Mouse (Mus musculus) heart, adult 2 months (tissue): ENCODE data around the gene Otop1. TPM values are rescaled to one million over a fixed set of nuclear protein-coding genes. Genes with fewer than 3 reads are reported as not detected.

ENCODE experiments used
- DNase-seq, 2 experiments: peaks; one replicate each; pipeline ENCODE4 v3.0.0; 2021
- H3K27ac ChIP-seq: fragments of 200-600 bp; 2 replicates; pipeline ENCODE4 v1.8.1; 2022
- H3K27me3 ChIP-seq: fragments of 200-500 bp; 2 replicates; pipeline ENCODE4 v1.6.1; 2012; ENCODE audit warnings: mild to moderate bottlenecking, low read length, inconsistent platforms, mixed read lengths; ENCODE audit not compliant: control insufficient read depth, insufficient read depth
- H3K36me3 ChIP-seq: fragments of 200-500 bp; 2 replicates; pipeline ENCODE4 v1.6.1; 2012; ENCODE audit warnings: low read length, inconsistent platforms; ENCODE audit not compliant: control insufficient read depth, insufficient read depth
- H3K4me1 ChIP-seq: fragments of 200-500 bp; 2 replicates; pipeline ENCODE4 v1.6.1; 2011; ENCODE audit warnings: low read length; ENCODE audit not compliant: control insufficient read depth, insufficient read depth
- H3K4me3 ChIP-seq: fragments of 200-600 bp; 2 replicates; pipeline ENCODE4 v1.8.1; 2022
- H3K79me2 ChIP-seq: fragments of 200-500 bp; replicated peaks from 2 replicates; pipeline ENCODE4 v1.6.1; 2012; ENCODE audit warnings: mild to moderate bottlenecking, inconsistent platforms, low read length, moderate library complexity, mixed read lengths; ENCODE audit not compliant: control insufficient read depth, insufficient read depth
- H3K9ac ChIP-seq: fragments of 200-500 bp; 2 replicates; pipeline ENCODE4 v1.6.1; 2012; ENCODE audit warnings: low read depth, mild to moderate bottlenecking, control low read depth, inconsistent platforms, low read length, mixed read lengths
- CTCF ChIP-seq: fragments of 200-600 bp; IDR thresholded peaks from 2 replicates; pipeline ENCODE4 v1.8.1; 2022; ENCODE audit warnings: antibody characterized with exemption, mild to moderate bottlenecking, moderate library complexity
- EP300 ChIP-seq: fragments of 200-500 bp; IDR thresholded peaks from 2 replicates; pipeline ENCODE4 v1.6.1; 2011; ENCODE audit warnings: low read depth, low read length, control low read depth; ENCODE audit not compliant: insufficient read depth
- POLR2A ChIP-seq: fragments of 200-500 bp; IDR thresholded peaks from 2 replicates; pipeline ENCODE4 v1.6.1; 2011; ENCODE audit warnings: mild to moderate bottlenecking, low read depth, low read length, control low read depth; ENCODE audit not compliant: insufficient read depth
- WGBS: fragments of 180-500 bp; shearing (Covaris S2); methylation state at CpG from one replicate; pipeline ENCODE4 v1.1.7; 2018; 5-methylcytosine and 5-hydroxymethylcytosine counted together
- intact Hi-C: fragments of 180-260 bp; cut with DNase I; formaldehyde crosslinking; loops from one replicate; pipeline ENCODE4 v1.15.1; 2025
- polyA plus RNA-seq: library from polyadenylated mRNA; depleted of rRNA; stranded (reverse); fragments of >200 nt; gene quantifications from 2 replicates; pipeline ENCODE4 v1.2.3, GENCODE M21; 2012; rRNA removed
- total RNA-seq, 2 experiments: library from RNA; stranded (reverse); gene quantifications; 2 replicates each; pipeline ENCODE4 v1.2.3; 2021

Otop1 gene
- total and polyA plus RNA-seq, 3 experiments = 0.57 to 4.3 (median 0.82) TPM

DNA sequence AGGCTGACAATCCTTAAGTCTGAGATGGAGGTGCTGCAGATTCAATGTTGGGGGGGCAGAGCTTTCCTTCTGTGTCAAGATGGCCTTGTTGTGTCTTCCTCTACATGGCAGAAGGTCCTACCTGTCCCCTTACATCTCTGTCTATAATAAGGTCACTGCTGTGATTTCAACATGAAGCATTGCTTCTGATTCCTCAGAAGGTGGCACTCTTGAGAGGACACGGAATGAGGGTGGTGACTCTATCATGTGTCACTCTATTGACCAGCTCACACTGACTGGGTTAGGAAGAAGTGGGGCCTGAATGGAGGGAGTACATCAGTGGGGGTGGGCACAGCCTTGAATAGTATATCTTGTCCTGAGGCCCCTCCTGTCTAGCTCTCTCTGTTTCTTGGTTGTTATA lies 58.8 kb downstream of the Otop1 start:
- Histone ChIP-seq H3K27ac (no peak overlapping the region), H3K4me3 (no peak overlapping the region), H3K36me3 (no peaks in the 10 kb centered on the region), H3K9ac (no peak overlapping the region), H3K79me2 (no peaks in the 10 kb centered on the region), H3K27me3 (no peaks in the 10 kb centered on the region), H3K4me1 (no peaks in the 10 kb centered on the region)
- TF ChIP-seq CTCF = peak; percentile 41
- TF ChIP-seq POLR2A = no peak
- no peak for DNase-seq
- 29% methylated on average over 1 of the region's 1 CpGs for WGBS
- intact Hi-C loops = no loop called here

DNA sequence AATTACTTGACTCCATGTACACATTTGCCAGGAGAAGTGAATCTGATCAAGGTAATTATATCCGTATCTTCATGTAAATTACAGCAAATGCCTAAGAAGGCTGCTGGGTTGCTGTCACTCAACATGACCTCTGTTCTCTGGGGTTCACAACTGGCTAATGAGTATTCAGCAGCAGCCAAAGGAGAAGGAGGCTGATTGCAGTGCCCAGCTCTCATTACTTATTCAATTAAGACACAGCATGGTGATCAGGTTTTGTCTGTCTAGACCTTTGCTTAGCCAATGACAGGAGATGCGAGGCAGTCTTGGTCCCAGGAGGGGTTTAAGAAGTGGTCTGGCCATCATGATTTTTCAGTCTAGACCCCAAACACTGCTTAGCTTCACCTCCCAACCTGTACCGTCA lies 67.3 kb downstream of the Otop1 start:
- no peaks in the 10 kb centered on the region for H3K36me3 ChIP-seq
- H3K4me1 ChIP-seq = no peaks in the 10 kb centered on the region
- no peak for DNase-seq
- no peaks in the 10 kb centered on the region for H3K27me3 ChIP-seq
- intact Hi-C loops = no loop called here
- no peak for TF ChIP-seq EP300
- no peak for TF ChIP-seq POLR2A
- no peak for TF ChIP-seq CTCF
- no peaks in the 10 kb centered on the region for H3K79me2 ChIP-seq
- H3K27ac ChIP-seq = no peak overlapping the region
- H3K4me3 ChIP-seq = no peak overlapping the region
- H3K9ac ChIP-seq = no peak overlapping the region
- WGBS = 77% methylated on average over 3 of the region's 3 CpGs

DNA sequence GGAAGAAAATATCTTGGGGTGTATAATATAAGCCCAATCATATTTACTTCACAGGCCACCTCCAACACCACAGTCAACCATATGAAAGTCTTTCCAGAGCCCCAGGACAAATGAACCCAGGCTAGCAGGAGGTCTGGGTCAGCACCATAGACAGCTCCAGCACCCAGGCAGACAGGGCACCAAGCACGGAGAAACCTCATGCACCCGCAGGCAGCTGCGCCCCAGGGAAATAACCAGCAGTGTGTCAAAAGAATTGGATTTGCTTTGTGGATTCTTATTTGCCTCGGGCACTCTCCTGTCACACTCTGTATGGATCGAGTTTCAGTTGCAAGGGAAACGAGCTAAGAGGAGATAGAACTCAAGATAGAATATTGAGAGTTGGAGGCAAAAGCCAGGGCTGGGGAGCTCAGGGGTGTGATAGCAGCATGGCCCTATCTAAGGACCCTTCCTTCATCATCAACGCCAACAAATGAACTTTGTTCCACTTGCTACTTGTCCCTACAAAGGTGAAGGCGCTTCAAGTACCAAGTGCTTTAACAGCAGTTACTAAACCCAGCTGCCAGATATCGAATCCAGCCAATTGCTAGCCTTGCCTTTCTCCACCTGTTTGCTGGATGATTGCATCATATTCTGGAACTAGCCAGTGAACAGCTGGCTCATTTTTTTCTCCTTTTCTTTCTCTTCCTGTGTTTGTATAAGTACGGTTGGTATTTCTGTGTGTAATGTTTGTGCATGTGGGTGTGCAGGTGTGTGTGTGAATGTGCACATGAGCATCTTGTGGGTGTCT lies 71.1 kb downstream of the Otop1 start:
- no peak for TF ChIP-seq POLR2A
- TF ChIP-seq CTCF = no peak
- no peak for TF ChIP-seq EP300
- no peak overlapping the region for H3K27ac ChIP-seq
- H3K79me2 ChIP-seq = no peaks in the 10 kb centered on the region
- 23% methylated on average over 10 of the region's 10 CpGs for WGBS
- H3K4me1 ChIP-seq = no peaks in the 10 kb centered on the region
- no peaks in the 10 kb centered on the region for H3K36me3 ChIP-seq
- H3K9ac ChIP-seq = no peak overlapping the region
- H3K27me3 ChIP-seq = no peaks in the 10 kb centered on the region
- no peak for DNase-seq
- intact Hi-C loops = no loop called here
- H3K4me3 ChIP-seq = no peak overlapping the region

DNA sequence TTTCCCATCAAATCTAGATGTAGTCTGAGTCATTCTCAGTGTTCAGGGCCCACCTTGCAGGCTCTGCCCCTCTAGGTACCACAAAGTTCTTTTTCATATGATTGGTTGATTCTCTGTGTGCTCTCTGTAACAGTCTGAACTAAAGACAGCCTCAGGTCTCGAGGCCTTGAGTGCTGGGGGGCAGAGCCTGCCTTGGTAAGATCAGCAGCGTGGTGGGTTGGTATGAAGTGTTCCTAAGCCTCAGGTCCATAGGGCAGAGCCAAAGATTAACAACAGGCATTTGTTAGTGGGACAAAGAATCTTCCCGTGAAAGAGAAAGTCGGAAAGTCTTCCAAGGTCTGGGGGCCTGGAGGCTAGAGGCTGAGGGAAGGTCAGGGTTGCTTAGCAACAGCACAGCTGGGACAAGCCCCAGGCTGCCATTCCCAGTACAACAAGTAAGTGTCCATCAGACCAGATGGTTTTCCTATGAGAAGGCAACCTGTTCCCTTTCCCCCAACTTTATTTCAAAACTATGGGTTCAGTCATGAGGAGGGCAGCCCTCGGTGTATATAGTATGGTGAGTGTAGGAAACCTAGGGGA lies 74.7 kb downstream of the Otop1 start:
- no peak overlapping the region for H3K27ac ChIP-seq
- no peak for DNase-seq

More for the DNA sequence above, 74.7 kb downstream of the Otop1 start:
- Histone ChIP-seq H3K4me1 (no peaks in the 10 kb centered on the region), H3K4me3 (no peak overlapping the region), H3K27me3 (no peaks in the 10 kb centered on the region), H3K79me2 (no peaks in the 10 kb centered on the region), H3K9ac (no peak overlapping the region), H3K36me3 (no peaks in the 10 kb centered on the region)
- 69% methylated on average over 5 of the region's 5 CpGs for WGBS
- TF ChIP-seq CTCF (no peak), EP300 (no peak), POLR2A (no peak)
- intact Hi-C loops = no loop called here

Other genes with a start within 250 kb of the Otop1 start
- gene Stx18, start 237.2 kb upstream of the Otop1 start, total RNA-seq = 10 to 100 TPM; 15.9 to 18.5 TPM
- 12.1 and 14.9 TPM in 2 replicates for gene Stx18, start 237.2 kb upstream of the Otop1 start, polyA plus RNA-seq
- 1 to 10 TPM; 6.8 to 7.8 TPM for gene Nsg1, start 116.1 kb upstream of the Otop1 start, total RNA-seq
- 9.7 and 12.5 TPM in 2 replicates for gene Nsg1, start 116.1 kb upstream of the Otop1 start, polyA plus RNA-seq
- gene Zbtb49, start 55.5 kb upstream of the Otop1 start, total RNA-seq = 1 to 10 TPM; 3.7 to 4.1 TPM
- 4.3 and 5.2 TPM in 2 replicates for gene Zbtb49, start 55.5 kb upstream of the Otop1 start, polyA plus RNA-seq
- 10 to 100 TPM; 16.8 to 20.5 TPM for gene Lyar, start 55.5 kb upstream of the Otop1 start, total RNA-seq
- 5.4 and 7.4 TPM in 2 replicates for gene Lyar, start 55.5 kb upstream of the Otop1 start, polyA plus RNA-seq
- gene Tmem128, start 15.8 kb upstream of the Otop1 start, total RNA-seq = 10 to 100 TPM; 11.7 to 12.2 TPM
- gene Tmem128, start 15.8 kb upstream of the Otop1 start, polyA plus RNA-seq = 16.5 and 24.0 TPM in 2 replicates
- not detected for gene Drd5, start 43.4 kb downstream of the Otop1 start, total RNA-seq
- not detected in 2 replicates for gene Drd5, start 43.4 kb downstream of the Otop1 start, polyA plus RNA-seq
- 1 to 10 TPM; 1.3 to 1.6 TPM for gene Slc2a9, start 227.2 kb downstream of the Otop1 start, total RNA-seq
- 1.6 and 1.9 TPM in 2 replicates for gene Slc2a9, start 227.2 kb downstream of the Otop1 start, polyA plus RNA-seq